Mouse (Mus musculus): ENCODE measurements around the gene Ddrgk1. TPM values are rescaled to one million over a fixed set of nuclear protein-coding genes. Genes with fewer than 3 reads are reported as not detected.
A peak's percentile ranks its signal among the peaks of the same experiment; 100 is the strongest.

Ddrgk1 gene
- polyA plus RNA-seq (2015; fragmentation: Nextera tagmentation; extraction: Ambion mirVana): 67.9 and 79.4 TPM in 2 replicates

DNA sequence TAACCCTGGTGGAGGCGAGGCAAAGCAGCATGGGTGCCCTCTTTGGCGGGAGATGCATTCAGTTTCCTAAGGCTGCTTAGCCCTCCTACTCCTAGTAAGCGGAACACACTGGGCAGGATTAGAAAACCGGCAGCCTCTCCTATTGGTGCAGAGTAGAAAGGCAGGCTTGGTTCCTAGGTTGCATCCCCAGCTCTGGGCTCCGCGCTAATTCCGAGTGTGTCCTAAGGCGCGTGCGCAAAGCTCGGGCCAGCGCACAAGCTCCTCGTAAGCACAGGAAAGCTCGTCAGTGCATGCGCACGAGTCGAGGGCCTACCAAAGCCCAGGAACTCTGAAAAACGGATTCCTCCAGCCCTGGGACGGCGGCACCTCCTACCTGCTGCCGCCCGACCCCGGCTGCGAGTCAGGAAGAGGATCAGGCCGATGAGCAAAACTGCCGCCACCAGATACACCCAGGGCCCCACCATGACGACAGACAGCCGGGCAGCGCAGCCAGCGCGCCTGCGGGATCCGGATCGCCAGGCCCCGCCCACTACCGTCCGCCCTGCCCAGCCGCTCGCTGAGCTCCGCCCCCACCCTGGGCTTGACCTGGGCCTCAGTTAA is at the start of gene Ddrgk1:
Gene Ddrgk1 (minus strand): TSS at position 558 of the 600 bp plus-strand sequence.
- H3K36me3 ChIP-seq (ENCODE audit: insufficient read depth, low read length): peaks cover 16% of the 10 kb centered on the region; the same call in 1 of the 2 replicates
- 0% methylated on average over 40 of the region's 40 CpGs for WGBS

DNA sequence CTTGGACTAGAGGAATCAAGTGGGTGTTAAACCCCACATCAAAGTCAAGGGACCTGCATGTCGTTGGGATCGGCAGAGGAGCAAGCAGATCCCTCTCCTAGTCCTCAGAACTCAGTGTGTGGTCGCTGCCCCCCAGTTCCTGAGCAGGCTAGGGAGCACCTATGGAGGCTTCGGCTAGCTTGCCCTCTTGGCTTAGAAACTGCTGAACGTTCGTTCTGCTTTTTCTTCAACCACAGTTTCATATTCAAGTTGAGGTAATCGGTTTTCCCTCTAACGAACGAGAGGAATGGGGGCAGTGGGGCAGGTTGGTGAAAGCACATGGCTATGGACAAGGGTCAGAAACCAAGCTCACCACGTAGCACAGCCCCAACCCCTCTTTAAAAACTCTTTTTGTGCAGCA is 42.6 kb upstream of the Ddrgk1 start:
- 60% methylated on average over 10 of the region's 10 CpGs for WGBS
- H3K9me3 ChIP-seq (ENCODE audit: low read length): no peaks in the 10 kb centered on the region
- H3K27ac ChIP-seq (ENCODE audit: low read length): no peak overlapping the region
- H3K4me3 ChIP-seq (ENCODE audit: low read length): no peak overlapping the region
- no peak for ATAC-seq (ENCODE audit: low FRiP score, low TSS enrichment)
- no peaks in the 10 kb centered on the region for H3K27me3 ChIP-seq (ENCODE audit: insufficient read depth, low read length)
- no peak overlapping the region for H3K9ac ChIP-seq (replicated peaks; ENCODE audit: low read length)
- no peak overlapping the region for H3K4me2 ChIP-seq (replicated peaks; ENCODE audit: low read depth, low read length)
- peaks cover 7% of the 10 kb centered on the region; the same call in 1 of the 2 replicates for H3K4me1 ChIP-seq (ENCODE audit: insufficient read depth, low read length)
- peaks cover 8% of the 10 kb centered on the region for H3K36me3 ChIP-seq (ENCODE audit: insufficient read depth, low read length)

More for the DNA sequence above, at the start of gene Ddrgk1:
- Histone ChIP-seq H3K9ac (replicated peaks; ENCODE audit: low read length) (peak within 1 kb of the TSS; percentile 92), H3K4me3 (ENCODE audit: low read length) (peak within 1 kb of the TSS; percentile 72), H3K9me3 (ENCODE audit: low read length) (no peaks in the 10 kb centered on the region), H3K27ac (ENCODE audit: low read length) (peak within 1 kb of the TSS; percentile 99), H3K4me2 (replicated peaks; ENCODE audit: low read depth, low read length) (peak within 1 kb of the TSS; percentile 65), H3K27me3 (ENCODE audit: insufficient read depth, low read length) (no peaks in the 10 kb centered on the region), H3K4me1 (ENCODE audit: insufficient read depth, low read length) (peaks cover 19% of the 10 kb centered on the region)
- peak; percentile 98 for ATAC-seq (ENCODE audit: low FRiP score, low TSS enrichment)

DNA sequence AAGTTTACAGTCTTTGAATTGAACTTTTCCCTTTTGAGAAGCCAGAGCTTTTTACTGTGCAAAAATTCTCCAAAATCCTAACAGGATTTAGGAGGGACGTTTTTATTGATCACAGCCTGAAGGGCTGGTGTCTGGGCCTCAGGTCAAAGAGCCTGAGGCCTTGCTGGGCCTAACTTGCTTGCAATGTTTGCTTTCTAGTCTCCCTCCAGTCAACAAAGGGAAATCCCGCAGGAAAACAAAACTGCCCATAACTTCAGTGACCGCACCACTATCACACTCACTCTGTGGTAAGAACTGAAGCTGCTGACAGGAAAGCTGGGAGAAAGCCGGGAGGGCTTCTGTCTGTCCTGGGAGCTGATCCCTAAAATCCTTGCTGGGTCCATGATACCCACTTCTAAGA is 42.1 kb upstream of the Ddrgk1 start:
- H3K4me2 ChIP-seq (replicated peaks; ENCODE audit: low read depth, low read length): no peak overlapping the region
- H3K4me3 ChIP-seq (ENCODE audit: low read length): no peak overlapping the region

DNA sequence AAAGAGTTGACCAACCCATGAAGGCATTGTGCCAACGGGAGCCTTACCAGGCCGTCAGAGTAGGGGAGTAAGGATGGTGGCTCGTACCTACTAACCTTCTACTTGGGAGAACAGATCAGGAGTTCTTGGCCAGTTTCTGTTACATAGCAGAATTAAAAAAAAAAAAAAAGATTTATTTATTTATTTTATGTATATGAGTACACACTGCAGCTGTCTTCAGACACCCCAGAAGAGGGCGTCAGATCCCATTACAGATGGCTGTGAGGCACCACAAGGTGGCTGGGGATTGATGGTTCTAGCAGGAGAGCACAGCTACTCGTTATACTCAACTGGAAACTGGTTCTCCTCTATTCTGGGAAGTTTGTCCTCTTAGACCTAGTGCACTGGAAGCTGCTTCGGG is 40.7 kb upstream of the Ddrgk1 start:
- H3K36me3 ChIP-seq (ENCODE audit: insufficient read depth, low read length): peaks cover 4% of the 10 kb centered on the region
- H3K27me3 ChIP-seq (ENCODE audit: insufficient read depth, low read length): no peaks in the 10 kb centered on the region
- H3K27ac ChIP-seq (ENCODE audit: low read length): no peak overlapping the region
- no peak overlapping the region for H3K4me2 ChIP-seq (replicated peaks; ENCODE audit: low read depth, low read length)
- H3K9me3 ChIP-seq (ENCODE audit: low read length): no peaks in the 10 kb centered on the region
- ATAC-seq (ENCODE audit: low FRiP score, low TSS enrichment): no peak
- no peak overlapping the region for H3K4me3 ChIP-seq (ENCODE audit: low read length)
- H3K4me1 ChIP-seq (ENCODE audit: insufficient read depth, low read length): peaks cover 7% of the 10 kb centered on the region; the same call in 1 of the 2 replicates
- no peak overlapping the region for H3K9ac ChIP-seq (replicated peaks; ENCODE audit: low read length)
- WGBS: 72% methylated on average over 6 of the region's 6 CpGs

More for the DNA sequence above, 42.1 kb upstream of the Ddrgk1 start:
- ATAC-seq (ENCODE audit: low FRiP score, low TSS enrichment): no peak
- Histone ChIP-seq H3K27ac (ENCODE audit: low read length) (no peak overlapping the region), H3K4me1 (ENCODE audit: insufficient read depth, low read length) (peaks cover 7% of the 10 kb centered on the region; the same call in 1 of the 2 replicates), H3K9me3 (ENCODE audit: low read length) (no peaks in the 10 kb centered on the region), H3K36me3 (ENCODE audit: insufficient read depth, low read length) (peaks cover 4% of the 10 kb centered on the region), H3K9ac (replicated peaks; ENCODE audit: low read length) (no peak overlapping the region), H3K27me3 (ENCODE audit: insufficient read depth, low read length) (no peaks in the 10 kb centered on the region)
- 61% methylated on average over 4 of the region's 4 CpGs for WGBS

DNA sequence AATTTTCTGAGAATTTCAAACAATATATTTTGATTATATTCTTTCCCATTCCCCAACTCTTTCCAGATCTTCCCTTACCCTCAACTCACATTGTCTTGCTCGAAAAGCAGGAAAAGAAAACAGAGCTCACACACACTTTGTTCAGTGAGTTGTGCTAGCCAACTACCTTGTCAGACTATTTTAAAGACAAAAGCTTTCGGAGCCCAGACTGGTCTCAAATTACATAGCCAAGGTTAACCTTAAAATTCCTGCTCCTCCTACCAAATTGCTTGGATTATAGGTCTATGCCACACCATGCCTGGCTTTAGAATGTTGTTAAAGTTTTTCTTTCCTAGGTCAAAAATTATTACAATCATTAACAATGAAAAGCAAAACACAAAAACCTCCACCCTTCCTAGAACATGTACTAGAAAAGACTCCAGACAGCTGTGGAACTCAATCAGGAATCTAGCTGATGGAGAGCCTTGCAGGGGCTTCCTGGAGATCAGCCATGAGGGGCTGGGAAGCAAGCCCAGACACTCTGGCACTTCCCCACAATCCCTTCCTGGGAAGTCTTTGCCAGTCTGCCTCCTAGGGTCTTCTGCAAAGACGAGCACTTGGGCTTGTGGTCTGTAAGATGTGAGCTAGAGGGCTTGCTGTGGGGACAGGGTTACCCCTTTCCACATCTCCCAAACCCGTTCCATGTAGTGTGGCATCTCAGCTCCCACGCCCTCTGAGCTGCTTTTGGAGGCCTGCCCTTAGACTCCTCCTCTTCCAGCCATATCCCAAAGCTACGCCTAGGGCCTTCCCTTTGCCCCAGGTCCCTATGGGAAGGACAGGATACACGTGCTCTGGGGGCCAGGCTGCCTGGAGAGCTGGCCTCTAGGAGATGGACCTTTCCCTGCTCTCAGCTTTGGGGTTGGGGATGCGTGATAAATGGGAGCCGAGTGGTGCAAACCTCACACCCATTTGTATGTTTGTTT is 39.9 kb upstream of the Ddrgk1 start:
- no peak; the same call in 1 of the 2 replicates for ATAC-seq (ENCODE audit: low FRiP score, low TSS enrichment)
- no peak overlapping the region for H3K9ac ChIP-seq (replicated peaks; ENCODE audit: low read length)
- H3K27ac ChIP-seq (ENCODE audit: low read length): no peak overlapping the region
- H3K27me3 ChIP-seq (ENCODE audit: insufficient read depth, low read length): no peaks in the 10 kb centered on the region
- H3K9me3 ChIP-seq (ENCODE audit: low read length): no peaks in the 10 kb centered on the region
- 55% methylated on average over 9 of the region's 9 CpGs for WGBS
- H3K4me1 ChIP-seq (ENCODE audit: insufficient read depth, low read length): peaks cover 7% of the 10 kb centered on the region; the same call in 1 of the 2 replicates
- peaks cover 4% of the 10 kb centered on the region for H3K36me3 ChIP-seq (ENCODE audit: insufficient read depth, low read length)
- no peak overlapping the region for H3K4me2 ChIP-seq (replicated peaks; ENCODE audit: low read depth, low read length)
- H3K4me3 ChIP-seq (ENCODE audit: low read length): no peak overlapping the region

DNA sequence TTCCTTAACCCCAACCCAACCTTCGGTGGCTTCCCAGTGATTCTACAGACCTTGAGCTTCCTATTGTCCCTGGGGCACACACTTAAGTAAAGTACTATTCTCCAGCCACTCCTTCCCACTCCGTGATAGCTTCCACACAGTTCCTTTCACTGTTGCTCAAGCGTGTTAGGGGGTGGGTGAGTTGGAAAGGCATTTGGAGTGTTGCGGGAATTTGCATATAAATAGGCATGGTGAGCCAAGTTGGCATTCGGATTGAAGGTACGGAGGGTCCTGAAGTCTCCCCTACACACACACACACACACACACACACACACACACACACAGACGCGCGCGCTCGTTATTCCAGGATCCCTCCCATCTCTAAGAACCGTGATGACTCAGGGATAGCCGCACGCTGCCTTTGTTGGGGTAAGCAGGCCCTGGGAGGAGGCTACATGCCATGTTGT is 33.4 kb upstream of the Ddrgk1 start:
- no peaks in the 10 kb centered on the region for H3K36me3 ChIP-seq (ENCODE audit: insufficient read depth, low read length)
- 0 out of 2 replicates have a peak, but pooled peaks have one; percentile 9 for ATAC-seq (ENCODE audit: low FRiP score, low TSS enrichment)
- peaks cover 24% of the 10 kb centered on the region for H3K27me3 ChIP-seq (ENCODE audit: insufficient read depth, low read length)
- 3% methylated on average over 14 of the region's 14 CpGs for WGBS
- H3K9ac ChIP-seq (replicated peaks; ENCODE audit: low read length): peak overlapping the region; percentile 70
- H3K4me3 ChIP-seq (ENCODE audit: low read length): peak overlapping the region; percentile 59
- no peak overlapping the region for H3K27ac ChIP-seq (ENCODE audit: low read length)
- H3K4me1 ChIP-seq (ENCODE audit: insufficient read depth, low read length): peaks cover 10% of the 10 kb centered on the region; the same call in 1 of the 2 replicates
- no peaks in the 10 kb centered on the region for H3K9me3 ChIP-seq (ENCODE audit: low read length)
- H3K4me2 ChIP-seq (replicated peaks; ENCODE audit: low read depth, low read length): peak overlapping the region; percentile 100

DNA sequence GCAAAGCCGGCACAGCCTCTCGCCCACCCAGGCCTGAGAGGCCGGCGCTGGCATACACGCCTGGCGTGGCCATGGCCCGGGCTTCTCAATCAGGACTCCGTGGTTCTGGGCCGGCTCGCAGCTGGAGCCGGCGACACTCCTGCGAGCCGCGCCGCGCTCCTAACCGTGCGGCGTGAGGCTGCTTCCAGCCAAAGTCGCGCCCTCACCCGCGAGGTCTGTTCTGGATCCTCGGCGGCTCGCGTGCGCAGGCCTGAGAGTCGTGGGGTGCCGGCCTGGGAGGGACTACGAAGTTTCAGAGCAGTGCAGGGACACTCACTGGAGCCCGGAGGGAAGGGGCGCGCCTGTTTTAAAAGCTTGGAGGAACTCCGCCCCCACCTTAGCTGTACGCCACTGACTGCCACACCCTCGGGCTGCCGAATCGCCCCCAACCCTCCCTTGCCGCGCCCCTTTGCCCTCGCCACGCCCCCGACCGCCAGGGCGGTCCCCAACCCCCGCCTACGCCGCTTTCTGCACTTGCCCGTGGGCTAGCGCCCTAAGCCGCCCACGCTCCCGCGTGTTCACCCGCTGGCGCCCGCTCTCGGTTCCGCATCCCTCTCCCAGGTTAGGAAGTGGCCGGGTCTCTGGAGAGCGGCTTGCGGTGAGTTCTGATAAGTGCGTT is 32.8 kb upstream of the Ddrgk1 start, which contains the start of gene Slc4a11:
Gene Slc4a11 (minus strand): TSS at position 367 of the 658 bp plus-strand sequence.
- WGBS: under 1% methylated on average over 65 of the region's 65 CpGs
- peak; percentile 82 for ATAC-seq (ENCODE audit: low FRiP score, low TSS enrichment)
- H3K4me1 ChIP-seq (ENCODE audit: insufficient read depth, low read length): peaks cover 10% of the 10 kb centered on the region; the same call in 1 of the 2 replicates
- H3K27me3 ChIP-seq (ENCODE audit: insufficient read depth, low read length): peaks cover 24% of the 10 kb centered on the region
- peak within 1 kb of the TSS; percentile 100 for H3K4me2 ChIP-seq (replicated peaks; ENCODE audit: low read depth, low read length)
- peak within 1 kb of the TSS; percentile 70 for H3K9ac ChIP-seq (replicated peaks; ENCODE audit: low read length)
- H3K9me3 ChIP-seq (ENCODE audit: low read length): no peaks in the 10 kb centered on the region
- H3K4me3 ChIP-seq (ENCODE audit: low read length): peak within 1 kb of the TSS; percentile 59
- H3K36me3 ChIP-seq (ENCODE audit: insufficient read depth, low read length): no peaks in the 10 kb centered on the region
- no peak within 1 kb of the TSS for H3K27ac ChIP-seq (ENCODE audit: low read length)

DNA sequence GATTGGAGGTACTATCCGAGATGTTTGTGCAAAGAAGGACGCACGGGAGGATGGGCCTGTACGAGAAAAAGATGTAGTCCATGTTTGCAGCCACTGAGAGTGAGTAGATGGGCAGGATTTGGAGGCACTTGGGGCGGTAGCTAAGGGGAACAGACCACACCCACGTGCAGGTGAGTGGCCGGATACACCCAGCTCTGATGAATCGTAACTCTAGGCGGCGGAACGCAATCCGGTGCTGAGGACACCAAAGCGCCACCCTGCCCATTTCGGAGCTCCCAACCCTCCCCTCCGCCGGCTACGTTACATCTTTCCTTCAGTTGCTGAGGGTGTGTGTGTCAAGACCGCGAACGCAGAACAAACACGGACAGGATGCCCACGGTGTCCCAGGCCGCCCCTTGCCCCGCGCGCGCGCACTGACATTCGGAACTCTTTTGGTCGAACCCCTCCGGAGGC is 32.3 kb upstream of the Ddrgk1 start:
- Histone ChIP-seq H3K27me3 (ENCODE audit: insufficient read depth, low read length) (peaks cover 24% of the 10 kb centered on the region), H3K36me3 (ENCODE audit: insufficient read depth, low read length) (no peaks in the 10 kb centered on the region), H3K9ac (replicated peaks; ENCODE audit: low read length) (peak overlapping the region; percentile 70), H3K4me3 (ENCODE audit: low read length) (peak overlapping the region; percentile 59), H3K9me3 (ENCODE audit: low read length) (no peaks in the 10 kb centered on the region), H3K4me2 (replicated peaks; ENCODE audit: low read depth, low read length) (peak overlapping the region; percentile 100), H3K27ac (ENCODE audit: low read length) (no peak overlapping the region), H3K4me1 (ENCODE audit: insufficient read depth, low read length) (peaks cover 10% of the 10 kb centered on the region; the same call in 1 of the 2 replicates)
- peak; percentile 44 for ATAC-seq (ENCODE audit: low FRiP score, low TSS enrichment)
- under 1% methylated on average over 31 of the region's 31 CpGs for WGBS

DNA sequence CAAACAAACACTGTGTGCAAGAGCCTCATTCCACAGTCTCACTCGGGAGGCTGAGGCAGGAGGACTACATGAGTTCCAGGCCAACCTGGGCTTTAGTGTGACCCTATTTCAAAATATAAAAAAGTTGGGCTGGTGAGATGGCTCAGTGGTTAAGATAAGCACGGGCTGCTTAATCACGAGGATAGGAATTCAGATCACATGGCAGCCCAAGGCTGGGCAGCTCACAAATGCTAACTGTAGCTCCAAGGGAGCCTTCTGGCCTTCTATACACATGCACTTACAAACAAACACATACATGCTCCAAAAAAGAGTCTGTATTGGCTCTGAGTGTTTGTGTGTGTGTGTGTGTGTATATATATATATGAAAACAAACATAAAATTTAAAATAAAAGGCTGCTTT is 29.1 kb upstream of the Ddrgk1 start:
- H3K4me1 ChIP-seq (ENCODE audit: insufficient read depth, low read length): peaks cover 10% of the 10 kb centered on the region; the same call in 1 of the 2 replicates
- 45% methylated on average over 3 of the region's 3 CpGs for WGBS
- H3K27me3 ChIP-seq (ENCODE audit: insufficient read depth, low read length): peaks cover 21% of the 10 kb centered on the region
- H3K9ac ChIP-seq (replicated peaks; ENCODE audit: low read length): no peak overlapping the region
- no peak overlapping the region for H3K4me3 ChIP-seq (ENCODE audit: low read length)
- no peaks in the 10 kb centered on the region for H3K9me3 ChIP-seq (ENCODE audit: low read length)
- ATAC-seq (ENCODE audit: low FRiP score, low TSS enrichment): no peak
- no peaks in the 10 kb centered on the region for H3K36me3 ChIP-seq (ENCODE audit: insufficient read depth, low read length)
- no peak overlapping the region for H3K27ac ChIP-seq (ENCODE audit: low read length)
- no peak overlapping the region for H3K4me2 ChIP-seq (replicated peaks; ENCODE audit: low read depth, low read length)
